Mouse (Mus musculus) brain, embryonic 14.5 days (tissue): ENCODE results near the gene Wwc1.

Experiments
- CTCF ChIP-seq: fragments of 200-500 bp; IDR thresholded peaks from 2 replicates; pipeline ENCODE4 v1.5.1; 2012; ENCODE audit warnings: inconsistent platforms, mild to moderate bottlenecking, moderate library complexity, borderline replicate concordance; ENCODE audit not compliant: insufficient read depth, insufficient read length; ENCODE audit errors: extremely low read depth
- POLR2A ChIP-seq: fragments of 200-500 bp; IDR thresholded peaks from 2 replicates; pipeline ENCODE4 v1.6.1; 2012; ENCODE audit warnings: mild to moderate bottlenecking, inconsistent platforms, borderline replicate concordance; ENCODE audit not compliant: poor library complexity, insufficient read depth, insufficient read length, severe bottlenecking; ENCODE audit errors: extremely low read depth

DNA sequence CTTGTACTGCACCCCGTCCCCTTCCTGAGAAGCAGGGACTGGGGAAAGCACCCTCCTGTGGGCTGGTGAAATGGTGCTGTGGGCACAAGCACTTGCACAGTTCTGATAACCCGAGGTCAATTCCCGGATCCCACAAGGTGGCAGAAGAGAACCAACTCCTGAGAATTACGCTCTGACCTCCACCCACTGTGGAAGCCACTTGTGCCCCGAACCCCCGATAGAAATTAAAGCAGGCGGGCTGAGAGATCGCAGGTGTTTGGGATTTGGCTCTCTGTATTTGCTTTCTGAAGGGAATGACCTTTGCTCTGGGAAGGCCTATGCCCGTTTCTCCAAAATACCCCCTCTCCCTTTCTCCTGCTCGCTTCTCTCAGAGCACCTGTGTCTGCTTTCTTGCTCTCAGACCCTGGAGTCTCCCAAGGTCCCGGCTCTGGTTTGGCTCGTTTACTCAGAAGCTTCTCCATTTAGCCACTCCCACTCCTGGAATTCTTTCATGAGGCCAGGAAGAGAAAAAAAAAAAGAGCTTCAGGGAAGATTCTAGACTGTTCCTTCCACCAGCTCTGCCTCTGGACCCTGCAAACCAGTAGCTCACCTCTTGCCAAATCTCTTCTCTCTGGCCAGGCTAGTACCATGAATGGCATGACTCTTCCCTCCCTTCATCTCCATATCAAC lies 58.0 kb downstream of the Wwc1 start:
- TF ChIP-seq CTCF (peak; percentile 40; the same call in 1 of the 2 replicates), POLR2A (no peak)
